Mouse (Mus musculus) embryo, embryonic 10 days (tissue): ENCODE results near the gene Ankfy1.
"Not testable (repeated sequence)": the region's sequence is repeated elsewhere in the genome, so short reads cannot be mapped to it uniquely, and the experiment has no call there.

Experiments
- DNase-seq: peaks from one replicate; pipeline ENCODE4 v3.0.0-alpha.2; 2015; ENCODE audit warnings: low spot score

Ankfy1 gene

DNA sequence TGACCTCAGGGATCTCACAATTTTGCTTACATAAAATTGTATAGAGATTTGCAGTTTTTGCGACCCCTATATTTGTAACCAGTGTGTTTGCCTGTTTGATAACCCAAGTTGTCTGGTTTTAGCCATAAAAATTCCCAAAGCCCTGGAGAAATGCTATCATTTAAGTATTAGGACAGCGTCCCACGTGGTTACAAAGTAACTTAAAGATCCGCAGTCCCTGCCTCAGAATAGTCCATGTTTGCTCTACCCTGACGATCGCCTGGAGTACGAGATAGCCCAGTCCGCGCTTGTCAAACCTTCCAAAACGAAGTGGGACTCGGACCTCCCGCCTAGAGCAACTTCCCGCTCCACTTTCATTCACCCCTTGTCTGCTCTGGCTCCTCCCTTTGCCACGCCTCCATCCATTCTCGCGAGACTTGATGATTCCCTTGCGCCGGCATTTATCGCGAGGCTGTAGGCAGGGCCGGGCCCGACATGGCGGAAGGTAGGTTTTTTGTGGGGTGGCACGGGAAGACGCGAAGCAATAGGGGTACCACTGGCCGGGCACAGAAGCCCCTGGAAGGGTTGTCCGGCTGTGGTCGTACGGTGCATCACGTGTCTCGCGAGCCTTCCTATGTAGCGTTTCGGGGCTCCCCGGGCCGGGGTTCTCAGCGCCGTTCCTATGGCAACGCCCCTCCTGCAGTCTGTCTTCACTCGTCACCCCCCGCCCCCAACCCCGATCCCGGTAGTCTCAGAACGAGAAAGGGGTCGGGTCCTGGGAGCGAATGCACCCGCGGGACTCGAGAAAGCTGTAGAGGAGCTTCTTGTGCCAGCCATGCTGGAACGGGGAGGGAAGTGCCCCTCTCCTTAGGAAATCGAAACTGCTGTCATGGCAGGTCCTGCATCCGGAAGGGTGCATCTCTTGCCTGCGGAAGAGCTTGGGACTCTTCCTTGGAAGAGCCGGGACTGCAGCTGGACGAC is at the start of gene Ankfy1:
Gene Ankfy1, plus strand, starts transcription at position 456 of the 960 bp plus-strand sequence.
- DNase-seq, result peak; percentile 98

DNA sequence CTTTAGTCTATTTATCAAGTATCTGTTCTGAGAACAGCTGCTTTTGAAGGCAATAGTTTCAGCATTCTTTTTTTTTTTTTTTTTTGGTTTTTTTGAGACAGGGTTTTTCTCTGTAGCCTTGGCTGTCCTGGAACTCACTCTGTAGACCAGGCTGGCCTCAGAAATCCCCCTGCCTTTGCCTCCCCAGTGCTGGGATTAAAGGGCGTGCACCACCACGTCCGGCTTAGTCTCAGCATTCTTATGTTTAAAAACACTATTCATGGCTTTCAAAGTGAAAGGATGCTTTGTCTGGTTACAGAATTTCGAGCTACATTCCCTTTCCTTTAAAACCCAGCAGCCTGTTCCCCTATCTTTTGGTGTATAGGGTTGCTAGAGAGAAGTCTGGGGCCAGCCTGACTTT is 47.1 kb upstream of the Ankfy1 start:
- DNase-seq, result no peak

GRCm38 (mm10) chr11:72645386-72645785 is 44.4 kb upstream of the Ankfy1 start:
- DNase-seq, result no peak

DNA sequence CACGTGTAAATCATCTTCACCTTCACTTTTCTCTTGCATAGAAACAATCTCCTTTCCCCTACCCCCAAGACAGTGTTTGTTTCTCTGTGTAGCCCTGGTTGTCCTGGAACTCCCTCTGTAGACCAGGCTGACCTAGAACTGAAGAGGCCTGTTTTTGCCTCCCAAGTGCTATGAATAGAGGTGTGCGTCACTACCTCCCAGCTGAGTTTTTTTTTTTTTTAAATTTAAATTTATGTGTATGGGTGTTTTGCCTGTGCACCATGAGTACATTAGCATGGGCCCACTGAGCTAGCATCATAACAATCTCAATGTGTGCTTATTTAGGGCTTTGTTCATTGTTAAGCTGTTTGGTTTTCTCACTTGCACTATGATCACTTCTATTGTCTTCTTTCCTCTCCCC is 39.5 kb upstream of the Ankfy1 start:
- no peak for DNase-seq

- no peak for DNase-seq
These were observed 29.9 kb upstream of the Ankfy1 start for GRCm38 (mm10) chr11:72659918-72660317.

GRCm38 (mm10) chr11:72660359-72660758 is 29.4 kb upstream of the Ankfy1 start:
- DNase-seq, result no peak

DNA sequence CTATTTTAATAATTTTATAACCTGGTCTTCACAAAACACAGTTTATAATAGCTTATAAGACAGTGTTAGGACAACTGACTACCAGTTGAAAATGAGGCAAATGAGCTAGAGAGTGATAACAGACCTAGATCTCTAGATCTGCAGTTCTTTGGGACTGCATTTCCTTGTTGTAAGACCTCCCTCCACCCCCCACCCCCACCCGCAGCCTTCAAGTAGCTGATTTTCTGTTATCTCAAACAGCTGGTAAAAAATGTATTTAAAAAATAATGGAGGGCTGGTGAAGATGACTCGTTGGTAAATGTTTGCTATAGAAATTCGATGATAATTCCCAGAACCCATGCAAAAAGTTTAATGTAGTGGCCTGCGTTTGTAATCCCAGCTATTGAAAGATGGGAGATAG is 25.2 kb upstream of the Ankfy1 start:
- no peak for DNase-seq

- no peak for DNase-seq
These were observed 19.2 kb upstream of the Ankfy1 start for GRCm38 (mm10) chr11:72670634-72671033.

DNA sequence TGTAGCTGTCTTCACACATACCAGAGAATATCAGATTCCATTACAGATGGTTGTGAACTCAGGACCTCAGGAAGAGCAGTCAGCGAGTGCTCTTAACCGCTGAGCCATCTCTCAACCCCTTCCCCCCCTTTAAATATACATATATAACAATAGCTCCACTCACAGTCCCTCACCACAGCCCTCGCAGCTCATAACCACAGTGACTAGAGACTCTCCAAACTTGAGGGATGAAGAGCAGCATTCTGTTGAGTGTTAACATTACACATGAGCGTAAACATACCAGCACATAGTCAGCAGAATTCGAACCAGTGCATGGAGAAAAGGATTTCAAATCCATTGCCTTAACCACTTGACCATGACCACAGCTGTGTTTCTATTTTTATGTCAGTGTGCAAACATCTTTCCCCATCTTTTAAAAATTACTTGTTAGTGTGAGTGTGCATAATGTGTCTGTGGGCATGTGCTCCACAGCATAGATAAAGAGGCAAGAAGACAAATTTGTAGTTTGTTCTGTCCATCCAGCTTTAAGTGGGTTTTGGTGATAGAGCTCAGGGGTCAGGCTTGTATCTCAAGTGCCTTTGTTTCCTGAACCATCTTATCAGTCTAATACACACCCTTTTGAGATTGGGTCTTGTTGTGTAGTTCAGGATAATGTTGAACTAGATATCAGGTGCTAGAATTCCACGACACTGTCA is 18.4 kb upstream of the Ankfy1 start:
- DNase-seq, result no peak

DNA sequence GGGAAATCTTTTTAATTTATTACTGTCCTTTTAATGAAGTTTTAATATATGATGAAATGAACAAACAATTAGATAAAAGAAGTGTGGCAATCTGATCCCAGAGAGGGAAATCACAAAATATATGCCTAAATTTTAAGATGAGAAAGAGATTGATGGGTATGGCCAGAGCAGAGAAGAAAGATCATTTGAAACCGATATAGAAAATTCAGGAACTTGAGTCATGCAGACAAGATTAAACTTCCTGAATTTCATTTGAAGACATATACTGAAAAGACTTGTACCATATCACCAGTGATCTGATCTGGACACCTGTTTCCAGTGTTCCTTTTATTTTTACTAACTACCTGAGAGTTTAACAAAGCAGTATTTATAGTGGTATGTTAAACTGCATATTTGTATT is 17.4 kb upstream of the Ankfy1 start:
- DNase-seq, result no peak

- DNase-seq, result no peak
These were observed 14.5 kb upstream of the Ankfy1 start for GRCm38 (mm10) chr11:72675280-72675679.

GRCm38 (mm10) chr11:72680726-72681125 is 9.1 kb upstream of the Ankfy1 start:
- no peak for DNase-seq

DNA sequence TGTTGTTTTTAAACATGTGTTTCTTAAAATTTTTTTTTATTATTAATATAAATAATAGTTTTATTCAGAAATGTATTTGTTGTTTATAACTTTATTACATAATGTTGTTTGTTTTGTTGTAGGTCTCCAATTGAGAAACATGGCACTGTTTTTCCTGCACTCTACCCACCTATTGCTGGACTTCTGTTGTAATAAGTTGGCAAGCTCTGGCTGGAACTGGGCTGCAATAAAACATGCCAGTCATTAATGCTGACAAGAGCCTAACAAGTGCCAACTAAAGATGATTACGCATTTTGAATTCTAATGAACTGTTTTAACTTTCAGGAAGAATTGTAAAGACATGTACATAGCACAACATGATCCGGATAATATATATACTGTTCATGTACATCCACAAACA is 6.4 kb upstream of the Ankfy1 start:
- DNase-seq, result no peak

GRCm38 (mm10) chr11:72686697-72687096 is 3.1 kb upstream of the Ankfy1 start:
- DNase-seq, result no peak

DNA sequence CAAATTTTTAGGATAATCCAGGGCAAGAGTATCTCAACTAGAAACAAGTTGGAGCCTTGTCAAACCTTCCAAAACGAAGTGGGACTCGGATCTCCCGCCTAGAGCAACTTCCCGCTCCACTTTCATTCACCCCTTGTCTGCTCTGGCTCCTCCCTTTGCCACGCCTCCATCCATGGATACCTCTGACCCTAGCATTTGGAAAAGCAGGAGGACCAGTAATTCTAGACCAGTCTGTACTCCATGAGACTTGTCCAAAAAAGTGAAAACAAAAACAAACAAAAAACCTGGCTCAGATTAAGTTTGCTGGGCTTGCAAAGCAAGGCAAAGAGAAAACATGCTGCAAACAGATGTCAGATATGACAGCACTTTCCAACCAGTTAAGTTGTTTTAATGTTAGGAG is 1.6 kb upstream of the Ankfy1 start:
- DNase-seq, result peak; percentile 60

- DNase-seq, result peak; percentile 18
These were observed 691 bp upstream of the Ankfy1 start for GRCm38 (mm10) chr11:72689115-72689514.

DNA sequence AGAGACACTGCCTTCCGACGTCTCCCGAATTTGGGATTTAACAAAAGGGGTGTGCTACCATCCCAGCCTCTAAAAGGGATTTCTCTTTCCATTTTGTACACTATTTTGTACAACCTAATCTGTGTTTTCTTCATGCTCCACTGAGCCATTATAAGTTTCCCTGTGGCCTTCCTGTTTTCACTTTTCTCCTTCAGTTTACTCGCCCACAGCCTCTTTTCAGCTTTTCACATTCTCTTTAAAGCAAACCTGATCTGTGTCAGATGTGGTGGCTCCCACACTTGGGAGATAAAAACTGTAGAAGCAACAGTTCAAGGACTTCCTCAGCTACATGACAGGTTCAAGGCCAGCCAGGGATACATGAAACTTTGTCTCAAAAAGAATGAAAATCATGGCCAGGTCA is 2.5 kb downstream of the Ankfy1 start:
- no peak for DNase-seq

- DNase-seq, result no peak
These were observed 5.2 kb downstream of the Ankfy1 start for GRCm38 (mm10) chr11:72695025-72695424.

DNA sequence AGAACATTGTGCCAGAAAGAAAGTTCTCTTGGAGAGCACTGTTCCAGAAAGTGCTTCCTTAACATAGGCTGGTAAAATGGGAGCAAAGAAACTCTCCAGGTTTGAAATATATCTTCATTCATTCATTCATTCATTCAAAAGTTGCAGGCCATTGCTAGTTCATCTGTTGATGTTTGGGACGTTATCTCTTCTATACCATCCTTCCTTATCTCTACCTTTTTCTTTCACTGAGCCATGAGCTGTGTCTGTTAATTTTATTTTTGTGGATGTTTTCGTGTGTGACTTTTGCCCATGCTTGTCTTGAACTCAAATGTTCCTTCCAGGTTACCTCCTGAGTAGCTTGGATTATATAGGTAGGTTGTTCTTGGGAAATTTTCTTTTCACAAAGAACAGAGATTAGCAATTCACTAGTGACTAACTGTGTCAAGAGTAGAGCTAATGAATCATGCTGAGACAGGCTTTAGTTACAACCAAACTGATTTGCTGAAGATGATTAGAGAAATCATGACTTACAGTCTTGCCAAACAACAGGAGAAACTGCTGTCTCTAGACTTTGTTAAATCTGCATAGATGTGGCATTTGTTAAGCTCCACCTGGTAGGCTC is 6.7 kb downstream of the Ankfy1 start:
- DNase-seq, result no peak

DNA sequence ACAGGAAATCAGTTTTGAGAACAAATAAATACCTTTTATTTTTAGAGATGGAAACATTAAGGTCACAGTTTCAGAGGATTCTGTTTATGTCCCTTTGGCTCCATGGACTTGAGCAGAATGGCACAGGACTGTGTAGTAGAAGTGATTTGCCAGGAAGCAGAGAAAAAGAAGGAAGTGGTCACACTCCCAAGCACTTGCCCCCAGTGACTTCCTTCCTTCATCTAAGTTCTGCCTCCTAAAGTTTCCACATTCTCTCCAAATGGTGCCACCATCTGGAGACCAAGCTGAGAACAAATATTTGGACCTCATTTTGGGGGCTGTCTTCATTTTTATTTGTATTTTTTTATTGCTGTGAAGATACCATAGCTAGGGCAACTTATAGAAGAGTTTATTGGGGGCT is 7.5 kb downstream of the Ankfy1 start:
- DNase-seq, result no peak

- not testable (repeated sequence) for DNase-seq
These were observed 15.3 kb downstream of the Ankfy1 start for GRCm38 (mm10) chr11:72705111-72705510.

DNA sequence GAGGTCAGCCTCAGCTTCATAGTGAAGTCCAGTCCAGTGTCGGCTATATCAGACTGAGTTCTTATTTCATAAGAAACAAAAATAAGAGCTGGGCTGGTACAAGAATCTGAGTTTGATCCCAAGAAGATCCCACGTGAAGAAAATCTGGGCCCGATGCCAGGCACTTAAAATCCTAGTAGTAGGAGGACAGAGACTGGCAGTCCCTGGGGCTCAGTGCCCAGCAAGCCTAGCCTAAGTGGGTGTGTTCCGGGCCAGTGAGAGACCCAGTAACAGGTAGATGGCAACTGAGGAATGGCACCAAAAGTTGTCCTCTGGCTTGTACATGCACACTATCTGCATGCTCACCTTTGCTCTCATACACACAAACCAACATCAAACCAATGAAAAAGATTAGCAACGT is 22.9 kb downstream of the Ankfy1 start:
- DNase-seq, result no peak

GRCm38 (mm10) chr11:72718161-72718560 is 28.4 kb downstream of the Ankfy1 start:
- no peak for DNase-seq
